Mouse (Mus musculus) kidney, postnatal 0 days (tissue): ENCODE data around the gene Spsb1. TPM values are rescaled to one million over a fixed set of nuclear protein-coding genes. Genes with fewer than 3 reads are reported as not detected.
A peak's percentile ranks its signal among the peaks of the same experiment; 100 is the strongest.

Experiments used
- ATAC-seq: fragments of 200-750 bp; cut with Nextera tagmentation; replicated peaks from 2 replicates; pipeline ENCODE4 v1.8.0; 2017; ENCODE audit warnings: low read depth, moderate number of reproducible peaks, moderate TSS enrichment, moderate library complexity; ENCODE audit not compliant: low FRiP score
- DNase-seq: peaks from one replicate; pipeline ENCODE4 v3.0.0-alpha.2; 2016; ENCODE audit warnings: low spot score
- H3K27ac ChIP-seq: fragments of 300-500 bp; sonication (generic); 2 replicates; pipeline ENCODE4 v1.5.1; 2014; ENCODE audit warnings: mild to moderate bottlenecking
- H3K27me3 ChIP-seq: fragments of 300-500 bp; sonication (generic); 2 replicates; pipeline ENCODE4 v1.6.1; 2014; ENCODE audit warnings: low read length, mixed read lengths; ENCODE audit not compliant: insufficient read depth
- H3K36me3 ChIP-seq: fragments of 300-500 bp; sonication (generic); 2 replicates; pipeline ENCODE4 v1.6.1; 2014; ENCODE audit warnings: low read length, mixed read lengths; ENCODE audit not compliant: insufficient read depth
- H3K4me1 ChIP-seq: fragments of 300-500 bp; sonication (generic); replicated peaks from 2 replicates; pipeline ENCODE4 v1.6.1; 2014; ENCODE audit warnings: antibody characterized with exemption, low read length, mixed read lengths; ENCODE audit not compliant: insufficient read depth
- H3K4me2 ChIP-seq: fragments of 300-500 bp; sonication (generic); 2 replicates; pipeline ENCODE4 v1.6.1; 2014; ENCODE audit warnings: mild to moderate bottlenecking, low read length, moderate library complexity, mixed read lengths
- H3K4me3 ChIP-seq: fragments of 300-500 bp; sonication (generic); replicated peaks from 2 replicates; pipeline ENCODE4 v1.5.1; 2014; ENCODE audit warnings: low read depth, low read length
- H3K9ac ChIP-seq: fragments of 300-500 bp; sonication (generic); 2 replicates; pipeline ENCODE4 v1.6.1; 2014; ENCODE audit warnings: low read depth, low read length
- H3K9me3 ChIP-seq: fragments of 300-500 bp; sonication (generic); replicated peaks from 2 replicates; pipeline ENCODE4 v1.6.1; 2016; ENCODE audit warnings: low read length, inconsistent platforms, mixed read lengths
- CTCF ChIP-seq: IDR thresholded peaks from 2 replicates; pipeline ENCODE4 v1.5.1; 2016; ENCODE audit warnings: antibody characterized with exemption, low read depth, mild to moderate bottlenecking, moderate library complexity
- WGBS: fragments of 180-500 bp; shearing (Covaris S2); extraction: QIAGEN DNeasy Blood & Tissue Kit; methylation state at CpG from one replicate; pipeline ENCODE4 v1.1.7; 2014; 5-methylcytosine and 5-hydroxymethylcytosine counted together
- polyA plus RNA-seq: library from polyadenylated mRNA; unstranded; fragments of >200 nt; fragmentation: Nextera tagmentation; extraction: Ambion mirVana; gene quantifications from 2 replicates; pipeline ENCODE4 v1.2.1, GENCODE M21; 2015

Spsb1 gene
- polyA plus RNA-seq, 1 experiment from 2014 or later = 11.6 TPM

DNA sequence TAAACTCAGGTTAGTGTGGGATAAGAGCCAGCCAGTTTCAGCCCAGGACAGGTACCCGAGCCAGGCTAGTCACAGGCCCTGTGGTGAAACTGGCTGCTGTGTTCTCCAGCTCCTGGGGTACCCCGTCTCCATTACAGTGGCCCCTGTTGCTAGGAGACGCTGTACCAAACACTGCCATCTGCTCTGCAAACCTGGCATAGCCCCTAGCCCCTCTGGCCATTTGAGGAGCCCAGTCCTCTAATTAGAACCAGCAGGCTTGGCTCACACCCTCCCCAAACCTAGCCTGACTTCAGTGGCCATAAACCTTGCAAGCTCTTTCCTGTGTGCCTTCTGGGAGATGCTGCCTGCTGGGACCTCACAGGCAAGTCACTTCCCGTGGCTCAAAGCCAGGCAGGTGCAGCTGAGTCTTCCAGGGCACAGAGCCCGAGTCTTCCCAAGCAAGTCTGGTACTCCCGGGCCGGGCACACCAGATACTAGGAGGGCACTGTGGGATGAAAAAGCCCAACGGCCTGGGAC, 78.8 kb downstream of the Spsb1 start:
- DNase-seq (no peak), ATAC-seq (no peak)
- Histone ChIP-seq H3K9ac (no peak overlapping the region), H3K4me2 (no peak overlapping the region), H3K36me3 (no peaks in the 10 kb centered on the region), H3K4me3 (no peak overlapping the region), H3K9me3 (no peaks in the 10 kb centered on the region), H3K4me1 (peaks cover 44% of the 10 kb centered on the region), H3K27me3 (no peaks in the 10 kb centered on the region), H3K27ac (no peak overlapping the region)
- TF ChIP-seq CTCF = no peak
- WGBS = 62% methylated on average over 8 of the region's 8 CpGs

DNA sequence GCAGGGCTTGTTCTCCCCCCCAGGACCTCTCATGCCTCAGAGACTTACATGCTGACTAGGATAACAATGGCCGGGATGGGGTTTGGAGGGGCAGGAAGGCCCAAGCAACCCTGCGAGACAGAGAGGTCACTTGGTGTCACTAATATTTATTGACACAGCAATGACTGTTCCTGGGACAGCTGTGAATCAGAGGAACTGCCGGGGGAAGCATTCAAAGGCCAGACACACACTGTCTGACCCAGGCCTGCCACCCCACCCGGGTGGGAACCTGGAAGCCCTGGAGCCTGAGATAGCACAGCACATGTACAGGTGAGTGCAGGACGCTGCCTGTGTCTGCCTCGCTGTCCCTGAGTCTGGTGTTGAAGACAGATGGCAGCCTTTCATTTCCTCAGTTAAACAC, 79.5 kb downstream of the Spsb1 start:
- no peak overlapping the region for H3K9ac ChIP-seq
- no peak overlapping the region for H3K27ac ChIP-seq
- peaks cover 44% of the 10 kb centered on the region for H3K4me1 ChIP-seq
- peak; percentile 46 for DNase-seq
- H3K27me3 ChIP-seq = no peaks in the 10 kb centered on the region
- H3K9me3 ChIP-seq = no peaks in the 10 kb centered on the region
- no peak overlapping the region for H3K4me2 ChIP-seq
- H3K4me3 ChIP-seq = no peak overlapping the region
- ATAC-seq = no peak
- no peaks in the 10 kb centered on the region for H3K36me3 ChIP-seq
- WGBS = 28% methylated on average over 6 of the region's 6 CpGs
- no peak for TF ChIP-seq CTCF

DNA sequence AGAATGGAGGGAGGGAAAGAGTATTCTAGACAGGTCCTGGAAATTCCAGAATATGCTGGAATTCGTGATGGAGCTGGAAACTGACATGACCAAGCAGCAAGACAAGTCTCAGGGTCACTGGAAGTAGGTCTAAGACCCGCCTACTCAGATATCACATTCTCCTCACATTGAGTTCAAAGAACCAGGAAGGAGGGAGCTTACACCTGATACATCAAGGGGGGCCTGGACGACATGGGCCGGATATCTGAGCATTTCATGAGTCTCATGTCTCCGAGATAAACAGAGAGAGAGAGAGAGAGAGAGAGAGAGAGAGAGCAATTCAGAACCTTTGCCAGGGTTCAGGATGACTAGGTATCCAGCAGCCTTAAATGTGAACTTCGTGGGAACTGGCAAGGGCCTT, 82.6 kb downstream of the Spsb1 start:
- peak; percentile 71 for DNase-seq
- WGBS = 30% methylated on average over 6 of the region's 6 CpGs
- 0 out of 2 replicates have a peak overlapping the region, but pooled peaks have one; percentile 32 for H3K27ac ChIP-seq
- no peak overlapping the region for H3K9ac ChIP-seq
- H3K4me1 ChIP-seq = peaks cover 40% of the 10 kb centered on the region
- no peak overlapping the region for H3K4me2 ChIP-seq
- H3K9me3 ChIP-seq = no peaks in the 10 kb centered on the region
- no peaks in the 10 kb centered on the region for H3K27me3 ChIP-seq
- TF ChIP-seq CTCF = no peak
- H3K4me3 ChIP-seq = no peak overlapping the region
- no peaks in the 10 kb centered on the region for H3K36me3 ChIP-seq
- no peak for ATAC-seq

DNA sequence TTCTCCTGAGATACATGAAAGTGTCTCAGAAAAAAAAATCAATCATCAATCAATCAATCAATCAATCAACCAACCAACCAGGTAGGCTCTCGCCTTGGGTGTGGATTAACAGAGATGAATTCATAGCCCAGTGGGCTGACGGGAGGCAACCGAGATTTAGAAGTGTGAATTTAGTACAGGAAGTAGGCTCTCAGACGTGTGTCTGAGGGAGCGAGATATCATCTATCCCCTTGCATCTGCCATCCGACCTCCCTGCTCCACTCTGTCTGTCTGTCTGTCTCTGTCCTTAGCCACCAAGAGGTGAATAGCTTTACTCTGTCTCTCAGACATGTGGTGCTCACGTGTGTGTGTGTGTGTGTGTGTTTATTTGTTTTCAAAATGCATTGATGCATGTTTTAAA, 83.3 kb downstream of the Spsb1 start:
- no peak overlapping the region for H3K27ac ChIP-seq
- 39% methylated on average over 7 of the region's 7 CpGs for WGBS
- no peaks in the 10 kb centered on the region for H3K36me3 ChIP-seq
- H3K4me2 ChIP-seq = no peak overlapping the region
- H3K9ac ChIP-seq = no peak overlapping the region
- no peak for ATAC-seq
- H3K4me1 ChIP-seq = peaks cover 34% of the 10 kb centered on the region
- TF ChIP-seq CTCF = no peak
- H3K9me3 ChIP-seq = no peaks in the 10 kb centered on the region
- H3K27me3 ChIP-seq = no peaks in the 10 kb centered on the region
- H3K4me3 ChIP-seq = no peak overlapping the region
- DNase-seq = peak; percentile 40

DNA sequence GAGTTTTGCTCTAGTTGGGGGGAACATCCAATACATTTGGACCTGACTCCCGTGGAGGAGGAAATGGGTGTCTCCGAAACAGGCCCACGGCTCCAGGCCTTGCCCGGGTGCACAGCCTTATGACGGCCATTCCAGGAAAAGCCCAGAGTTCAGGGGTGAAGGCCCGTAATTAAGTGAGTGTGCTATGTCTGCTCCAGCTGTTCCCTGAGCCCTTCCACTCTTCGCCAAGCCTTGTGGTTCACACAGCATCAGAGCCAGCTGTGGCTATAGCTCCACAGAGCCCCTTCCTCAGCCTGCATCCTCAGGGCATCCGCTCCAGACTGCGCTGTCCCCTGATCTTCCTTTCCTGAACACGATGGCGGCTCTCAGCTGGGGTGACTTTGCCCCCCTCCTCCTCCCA, 83.8 kb downstream of the Spsb1 start:
- 33% methylated on average over 11 of the region's 11 CpGs for WGBS

DNA sequence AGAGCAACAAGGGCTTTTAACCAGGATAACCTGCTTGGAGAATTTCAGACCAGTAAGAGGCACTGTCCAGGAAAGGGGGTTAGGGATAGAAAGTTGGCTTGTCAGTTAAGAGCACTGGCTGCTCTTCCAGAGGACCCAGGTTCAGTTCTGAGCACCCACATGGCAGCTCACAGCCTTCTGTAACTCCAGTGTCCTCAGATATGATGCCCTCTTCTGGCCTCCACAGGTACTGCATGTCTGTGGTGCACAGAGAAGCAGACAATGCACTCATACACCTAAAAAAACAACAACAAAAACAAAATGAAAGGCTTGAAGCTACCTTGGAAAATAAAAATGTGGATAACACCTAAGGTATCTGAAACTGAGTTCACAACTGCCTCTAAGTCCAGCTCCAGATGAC, 84.4 kb downstream of the Spsb1 start:
- Histone ChIP-seq H3K9me3 (no peaks in the 10 kb centered on the region), H3K4me1 (peaks cover 22% of the 10 kb centered on the region), H3K9ac (no peak overlapping the region), H3K4me2 (no peak overlapping the region), H3K27ac (no peak overlapping the region), H3K27me3 (no peaks in the 10 kb centered on the region), H3K36me3 (no peaks in the 10 kb centered on the region), H3K4me3 (no peak overlapping the region)
- DNase-seq (no peak), ATAC-seq (no peak)
- TF ChIP-seq CTCF = peak; percentile 56

More for the DNA sequence above, 83.8 kb downstream of the Spsb1 start:
- ATAC-seq (no peak), DNase-seq (peak; percentile 76)
- Histone ChIP-seq H3K4me2 (no peak overlapping the region), H3K36me3 (no peaks in the 10 kb centered on the region), H3K27ac (no peak overlapping the region; the same call in 1 of the 2 replicates), H3K9me3 (no peaks in the 10 kb centered on the region), H3K27me3 (no peaks in the 10 kb centered on the region), H3K4me3 (no peak overlapping the region), H3K4me1 (peaks cover 28% of the 10 kb centered on the region), H3K9ac (no peak overlapping the region)
- no peak for TF ChIP-seq CTCF

DNA sequence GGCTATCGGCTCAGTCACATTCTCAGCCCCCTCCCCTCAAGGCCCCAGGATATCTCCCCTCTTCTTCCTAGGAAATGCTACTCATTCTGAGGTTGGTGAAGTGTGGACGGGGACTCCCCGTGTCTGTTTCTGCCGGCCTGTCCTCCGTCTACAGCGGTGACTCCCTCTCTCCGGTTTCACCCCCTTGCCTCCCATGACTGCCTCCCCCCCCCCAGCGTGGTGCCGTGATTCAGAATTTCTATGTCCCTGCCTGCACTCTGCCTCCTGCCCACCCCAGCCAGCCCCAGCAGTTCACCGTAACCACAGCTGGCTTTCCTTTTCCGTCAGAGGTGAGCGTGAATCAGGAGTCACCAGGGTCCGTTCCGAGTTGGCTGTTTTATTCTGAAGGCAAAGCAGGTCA, 86.1 kb downstream of the Spsb1 start:
- no peak for TF ChIP-seq CTCF
- DNase-seq = peak; percentile 75
- no peaks in the 10 kb centered on the region for H3K9me3 ChIP-seq
- H3K4me3 ChIP-seq = no peak overlapping the region
- H3K9ac ChIP-seq = no peak overlapping the region
- H3K36me3 ChIP-seq = no peaks in the 10 kb centered on the region
- no peaks in the 10 kb centered on the region for H3K27me3 ChIP-seq
- WGBS = 30% methylated on average over 13 of the region's 14 CpGs
- H3K4me2 ChIP-seq = no peak overlapping the region
- H3K27ac ChIP-seq = peak overlapping the region; percentile 81; the same call in 1 of the 2 replicates
- H3K4me1 ChIP-seq = peaks cover 13% of the 10 kb centered on the region; the same call in 1 of the 2 replicates
- peak; percentile 68 for ATAC-seq
